Mouse (Mus musculus) adrenal gland (tissue): ENCODE data around the gene Igf1r.
"Not testable (repeated sequence)": the region's sequence is repeated elsewhere in the genome, so short reads cannot be mapped to it uniquely, and the experiment has no call there.

ENCODE experiments used
- intact Hi-C: fragments of 180-260 bp; cut with DNase I; formaldehyde crosslinking; loops from one replicate; pipeline ENCODE4 v1.15.1; 2025

The Igf1r gene

GRCm38 (mm10) chr7:68259523-68260081 is 307.0 kb downstream of the Igf1r start:
- intact Hi-C loops: no loop called here

- intact Hi-C loops: no loop called here
These were observed 310.1 kb downstream of the Igf1r start for GRCm38 (mm10) chr7:68262612-68263200.

GRCm38 (mm10) chr7:68263346-68264027 is 310.9 kb downstream of the Igf1r start:
- intact Hi-C loops: no loop called here

GRCm38 (mm10) chr7:68264028-68264453 is 311.4 kb downstream of the Igf1r start, which contains the start of gene Pgpep1l:
Gene Pgpep1l (minus strand): TSS chr7:68264233.
- intact Hi-C loops: no loop called here

GRCm38 (mm10) chr7:68264531-68264930 is 311.9 kb downstream of the Igf1r start:
- intact Hi-C loops: no loop called here

- intact Hi-C loops: no loop called here
These were observed 312.8 kb downstream of the Igf1r start for GRCm38 (mm10) chr7:68265391-68265790.

GRCm38 (mm10) chr7:68266691-68267090 is 314.1 kb downstream of the Igf1r start:
- intact Hi-C loops: no loop called here

- intact Hi-C loops: no loop called here
These were observed 317.9 kb downstream of the Igf1r start for GRCm38 (mm10) chr7:68270551-68270950.

- intact Hi-C loops: no loop called here
These were observed 319.2 kb downstream of the Igf1r start for GRCm38 (mm10) chr7:68271816-68272215.

GRCm38 (mm10) chr7:68272607-68273006 is 320.0 kb downstream of the Igf1r start:
- intact Hi-C loops: no loop called here

- intact Hi-C loops: no loop called here
These were observed 320.9 kb downstream of the Igf1r start, which contains the start of gene Fam169b for GRCm38 (mm10) chr7:68273515-68273914. Gene Fam169b (plus strand): TSS chr7:68273839.

- intact Hi-C loops: no loop called here
These were observed 321.6 kb downstream of the Igf1r start for GRCm38 (mm10) chr7:68274218-68274617.

- intact Hi-C loops: no loop called here
These were observed 322.3 kb downstream of the Igf1r start for GRCm38 (mm10) chr7:68274951-68275350.

GRCm38 (mm10) chr7:68275445-68275837 is 322.8 kb downstream of the Igf1r start:
- intact Hi-C loops: not testable (repeated sequence)

GRCm38 (mm10) chr7:68275838-68276731 is 323.5 kb downstream of the Igf1r start:
- intact Hi-C loops: no loop called here

- intact Hi-C loops: no loop called here
These were observed 324.6 kb downstream of the Igf1r start for GRCm38 (mm10) chr7:68277054-68277896.

- intact Hi-C loops: no loop called here
These were observed 325.3 kb downstream of the Igf1r start for GRCm38 (mm10) chr7:68277897-68278270.

GRCm38 (mm10) chr7:68278385-68278784 is 325.8 kb downstream of the Igf1r start:
- intact Hi-C loops: no loop called here

GRCm38 (mm10) chr7:68278908-68279307 is 326.3 kb downstream of the Igf1r start:
- intact Hi-C loops: no loop called here

- intact Hi-C loops: no loop called here
These were observed 326.9 kb downstream of the Igf1r start for GRCm38 (mm10) chr7:68279481-68279880.
